ENCODE assay signal across 19 mouse cellular contexts in genomic region chr2:132573280-132573679, GRCm38 (mm10). TPM values are rescaled to one million over a fixed set of nuclear protein-coding genes. Genes with fewer than 3 reads are reported as not detected.
DNase-seq lines count a peak whose midpoint lies in the region; ATAC-seq and TF ChIP-seq lines count a peak whose summit lies in the region.
"Had no signal": no experiment of that assay in that cellular context is flagged by ENCODE, and none has a peak within 500 bp of the region (broad histone marks: within the 10 kb centered on the region; RNA-seq: fewer than 3 reads in every experiment).

No protein-coding gene starts in this region.

- no peaks in the 10 kb centered on the region for H3K9me3 ChIP-seq in heart, embryonic 11.5 days (replicated peaks; ENCODE audit: control insufficient read depth, low read length)
- no peaks in the 10 kb centered on the region for H3K9me3 ChIP-seq in heart, embryonic 10.5 days
- no peaks in the 10 kb centered on the region for H3K9me3 ChIP-seq in CH12.LX (replicated peaks; ENCODE audit: low read length)
- H3K9me3 ChIP-seq in liver, embryonic 15.5 days (replicated peaks) = no peaks in the 10 kb centered on the region
- H3K9me3 ChIP-seq: embryonic facial prominence, embryonic 15.5 days; forebrain, embryonic 13.5 days; hindbrain, embryonic 13.5 days; intestine, embryonic 15.5 days; limb, embryonic 12.5 days; lung, embryonic 15.5 days; neural tube, embryonic 12.5 days had no signal

- WGBS in heart, embryonic 11.5 days (ENCODE audit: insufficient replicate concordance) = 49% methylated on average over 2 of the region's 2 CpGs
- WGBS in heart, embryonic 10.5 days = 60% methylated on average over 2 of the region's 2 CpGs
- WGBS in liver, embryonic 15.5 days (ENCODE audit: insufficient replicate concordance) = 27% methylated on average over 2 of the region's 2 CpGs

- dilution Hi-C loops in CH12.LX (cut with MboI; ENCODE audit: extremely low pct_ligation_motif_present, extremely low pct_unique_long_range_greater_than_20kb, low sequenced_read_pairs) = no loop called here

- no peak for TF ChIP-seq CTCF in CH12.LX (conservative IDR thresholded peaks at IDR 0.05 in 1 of 2, IDR thresholded peaks at IDR 0.05 in 1 of 2; ENCODE audit: low read depth in 2 of 2, low read length in 2 of 2)

- H3K36me3 ChIP-seq in heart, embryonic 11.5 days (ENCODE audit: control insufficient read depth, insufficient read depth, low read length) = no peaks in the 10 kb centered on the region; the same call in 1 of the 2 replicates
- H3K36me3 ChIP-seq in heart, embryonic 10.5 days = peaks cover 26% of the 10 kb centered on the region
- H3K36me3 ChIP-seq in CH12.LX (replicated peaks in 1 of 2; ENCODE audit: control insufficient read depth in 1 of 2, insufficient read depth in 1 of 2, low read length in 1 of 2) = peaks cover 17 to 31% of the 10 kb centered on the region in 2 experiments
- H3K36me3 ChIP-seq in liver, embryonic 15.5 days (replicated peaks) = peaks cover 37% of the 10 kb centered on the region
- H3K36me3 ChIP-seq: intestine, embryonic 15.5 days had no signal

- H3K4me1 ChIP-seq in heart, embryonic 11.5 days (ENCODE audit: control insufficient read depth, insufficient read depth, low read length) = peaks cover 11% of the 10 kb centered on the region
- H3K4me1 ChIP-seq in heart, embryonic 10.5 days = peaks cover 16% of the 10 kb centered on the region
- peaks cover 5 to 40% of the 10 kb centered on the region in 2 experiments; a peak in 3 of 4 replicates for H3K4me1 ChIP-seq in CH12.LX (ENCODE audit: control insufficient read depth in 1 of 2, insufficient read depth in 2 of 2)
- peaks cover 44% of the 10 kb centered on the region for H3K4me1 ChIP-seq in liver, embryonic 15.5 days (replicated peaks)

- no peak overlapping the region for H3K9ac ChIP-seq in heart, embryonic 11.5 days (ENCODE audit: low read depth, low read length)
- H3K9ac ChIP-seq in CH12.LX (ENCODE audit: insufficient read depth, low read depth) = peak overlapping the region; percentile 71; the same call in 1 of the 2 replicates
- H3K9ac ChIP-seq in liver, embryonic 15.5 days = peak overlapping the region; percentile 31; the same call in 1 of the 2 replicates
- H3K9ac ChIP-seq: embryonic facial prominence, embryonic 15.5 days; forebrain, embryonic 13.5 days; hindbrain, embryonic 13.5 days; intestine, embryonic 15.5 days; limb, embryonic 12.5 days; lung, embryonic 15.5 days; neural tube, embryonic 12.5 days had no signal

- H3K27me3 ChIP-seq in heart, embryonic 11.5 days (ENCODE audit: control insufficient read depth, insufficient read depth, low read length) = no peaks in the 10 kb centered on the region
- H3K27me3 ChIP-seq in heart, embryonic 10.5 days (ENCODE audit: insufficient read depth, poor library complexity, severe bottlenecking) = no peaks in the 10 kb centered on the region
- H3K27me3 ChIP-seq in CH12.LX (replicated peaks) = no peaks in the 10 kb centered on the region
- no peaks in the 10 kb centered on the region for H3K27me3 ChIP-seq in liver, embryonic 15.5 days
- H3K27me3 ChIP-seq: embryonic facial prominence, embryonic 15.5 days; forebrain, embryonic 13.5 days; hindbrain, embryonic 13.5 days; intestine, embryonic 15.5 days; limb, embryonic 12.5 days; lung, embryonic 15.5 days; neural tube, embryonic 12.5 days had no signal

- no peak for DNase-seq in heart, embryonic 10.5 days (ENCODE audit: low spot score)
- DNase-seq in CH12.LX (ENCODE audit: extremely low read depth) = no peak
- no peak for DNase-seq in kidney, postnatal 14 days
- no peak for DNase-seq in thymus, postnatal 14 days
- DNase-seq in kidney, adult 9 months = no peak
- DNase-seq: adrenal gland, postnatal 36 days; B cell, adult 2 months; cerebellum, adult 9-11 months; right cerebral cortex, postnatal 25 days had no signal

- H3K4me2 ChIP-seq in heart, embryonic 11.5 days = peak overlapping the region; percentile 22; the same call in 1 of the 2 replicates
- H3K4me2 ChIP-seq in CH12.LX (ENCODE audit: insufficient read depth, low read depth, poor library complexity, severe bottlenecking) = peak overlapping the region; percentile 78
- H3K4me2 ChIP-seq in liver, embryonic 15.5 days = peak overlapping the region; percentile 56
- H3K4me2 ChIP-seq: embryonic facial prominence, embryonic 15.5 days; forebrain, embryonic 13.5 days; hindbrain, embryonic 13.5 days; intestine, embryonic 15.5 days; limb, embryonic 12.5 days; lung, embryonic 15.5 days; neural tube, embryonic 12.5 days had no signal

- TF ChIP-seq EP300 in CH12.LX (IDR thresholded peaks at IDR 0.05; ENCODE audit: low read length) = no peak

- no peak for ATAC-seq in heart, embryonic 11.5 days (replicated peaks; ENCODE audit: insufficient number of reproducible peaks, low FRiP score, low TSS enrichment)
- peak; percentile 64 for ATAC-seq in erythroblast, adult 5-6 weeks (replicated peaks; ENCODE audit: low FRiP score, poor library complexity, severe bottlenecking)
- ATAC-seq in liver, embryonic 15.5 days (ENCODE audit: insufficient read depth) = no peak
- ATAC-seq: forebrain, embryonic 13.5 days; intestine, embryonic 15.5 days had no signal

- no peak for TF ChIP-seq POLR2A in CH12.LX (IDR thresholded peaks at IDR 0.05; ENCODE audit: low read depth, low read length)

- 0 out of 2 replicates have a peak overlapping the region, but pooled peaks have one; percentile 22 for H3K27ac ChIP-seq in heart, embryonic 11.5 days (ENCODE audit: low read depth, low read length)
- no peak overlapping the region for H3K27ac ChIP-seq in heart, embryonic 10.5 days
- no peak overlapping the region for H3K27ac ChIP-seq in CH12.LX (ENCODE audit: insufficient read depth, low read depth)
- H3K27ac ChIP-seq in liver, embryonic 15.5 days (replicated peaks) = peak overlapping the region; percentile 81
- H3K27ac ChIP-seq: embryonic facial prominence, embryonic 15.5 days; forebrain, embryonic 13.5 days; hindbrain, embryonic 13.5 days; intestine, embryonic 15.5 days; limb, embryonic 12.5 days; lung, embryonic 15.5 days; neural tube, embryonic 12.5 days had no signal

- H3K4me3 ChIP-seq in heart, embryonic 11.5 days (ENCODE audit: low read depth, low read length) = no peak overlapping the region
- no peak overlapping the region for H3K4me3 ChIP-seq in heart, embryonic 10.5 days
- H3K4me3 ChIP-seq in CH12.LX (replicated peaks in 1 of 3; ENCODE audit: low read depth in 2 of 3, low read length in 2 of 3, poor library complexity in 1 of 3) = no peak overlapping the region
- H3K4me3 ChIP-seq in liver, embryonic 15.5 days (replicated peaks) = peak overlapping the region; percentile 36
- H3K4me3 ChIP-seq: embryonic facial prominence, embryonic 15.5 days; forebrain, embryonic 13.5 days; hindbrain, embryonic 13.5 days; intestine, embryonic 15.5 days; limb, embryonic 12.5 days; lung, embryonic 15.5 days; neural tube, embryonic 12.5 days had no signal

- peaks cover 67% of the 10 kb centered on the region for H3K79me2 ChIP-seq in CH12.LX (replicated peaks; ENCODE audit: control insufficient read depth, extremely low read depth, insufficient read depth, poor library complexity, severe bottlenecking)

- TF ChIP-seq RAD21 in CH12.LX (IDR thresholded peaks at IDR 0.05; ENCODE audit: low read depth, low read length) = no peak

- in situ Hi-C loops in CH12.LX (cut with MboI; ENCODE audit: low pct_ligation_motif_present, low pct_unique_long_range_greater_than_20kb, low sequenced_read_pairs) = loop anchor here (10.0 kb wide), 1 partner anchor 48 kb away; no protein-coding TSS in a partner anchor

TF ChIP-seq in CH12.LX, 34 proteins besides CTCF, POLR2A, EP300 and RAD21:
- TF ChIP-seq MEF2A (IDR thresholded peaks at IDR 0.05; ENCODE audit: borderline replicate concordance, low read depth, low read length) (no peak), ETS1 (conservative IDR thresholded peaks at IDR 0.05; ENCODE audit: low read depth, low read length) (no peak), MAFK (IDR thresholded peaks at IDR 0.05; ENCODE audit: insufficient replicate concordance, low read length) (no peak)

RNA-seq across cellular contexts. Expression of gene Gpcpd1, which starts 14.2 kb away (rescaled TPM):
- 31.6 and 36.5 TPM in 2 replicates for polyA plus RNA-seq in heart, embryonic 11.5 days (2014; fragmentation: Nextera tagmentation; extraction: Ambion mirVana)
- polyA plus RNA-seq in heart, embryonic 10.5 days (2016; fragmentation: Nextera tagmentation; extraction: Ambion mirVana) = 28.0 and 32.6 TPM in 2 replicates
- total RNA-seq in CH12.LX (2012; rRNA removed) (18.3 and 33.5 TPM in 2 replicates), CH12.LX (2014; rRNA removed) (60.5 and 60.8 TPM in 2 replicates)
- 30.9 and 40.7 TPM in 2 replicates for polyA plus RNA-seq in CH12.LX (2012; ENCODE audit: insufficient read length, low read depth)
- 1,227 and 1,267 TPM in 2 replicates for total RNA-seq in erythroblast, adult 5-6 weeks (2015; ENCODE audit: low replicate concordance)
- total RNA-seq in erythroblast, adult 5-6 weeks (2017; ENCODE audit: low replicate concordance) = 1,445 and 1,475 TPM in 2 replicates
- 64.7 and 73.0 TPM in 2 replicates for polyA plus RNA-seq in liver, embryonic 15.5 days (2015; fragmentation: Nextera tagmentation; extraction: Ambion mirVana)

Comparison
In these comparisons a context has a peak if more than half of its experiments do, and no peak if none do; other contexts are left out.
1. H3K27ac ChIP-seq: peak in heart, embryonic 11.5 days (single experiment) and liver, embryonic 15.5 days (single experiment); none in heart, embryonic 10.5 days (single experiment) and CH12.LX (single experiment).
2. H3K4me2 ChIP-seq: peak in every context shown above with its lines; median percentile 78 in CH12.LX; 56 in liver, embryonic 15.5 days; 22 in heart, embryonic 11.5 days.